Mouse (Mus musculus) T-cell, adult 2 months (primary cell): ENCODE results near the gene Pfn3.

Source experiments
- DNase-seq: peaks from one replicate; pipeline ENCODE4 v3.0.0; 2022; ENCODE audit warnings: low spot score

Gene Pfn3

DNA sequence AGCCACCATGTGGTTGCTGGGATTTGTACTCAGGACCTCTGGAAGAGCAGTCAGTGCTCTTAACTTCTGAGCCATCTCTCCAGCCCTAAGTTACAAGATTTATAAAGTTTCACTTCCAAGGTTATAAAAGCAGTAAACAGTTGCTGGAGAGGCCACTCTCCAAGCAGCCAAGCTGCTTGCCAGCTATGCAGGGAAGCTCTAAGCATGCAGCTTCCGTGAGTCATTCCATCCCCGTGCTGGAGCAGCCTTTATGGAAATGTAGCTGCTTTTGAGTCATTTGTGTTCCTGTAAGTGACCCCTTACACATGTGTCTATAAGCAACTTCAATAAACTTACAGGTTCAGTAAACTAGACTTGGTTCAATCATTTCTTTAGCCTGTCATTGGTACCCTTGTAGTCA is 15.5 kb upstream of the Pfn3 start:
- no peak for DNase-seq

- no peak for DNase-seq
Measured at GRCm38 (mm10) chr13:55429226-55429888, 14.3 kb upstream of the Pfn3 start.

- no peak for DNase-seq
Measured at GRCm38 (mm10) chr13:55426613-55427012, 11.6 kb upstream of the Pfn3 start, which contains the start of gene F12. TSS of gene F12 (minus strand) at chr13:55426793.

DNA sequence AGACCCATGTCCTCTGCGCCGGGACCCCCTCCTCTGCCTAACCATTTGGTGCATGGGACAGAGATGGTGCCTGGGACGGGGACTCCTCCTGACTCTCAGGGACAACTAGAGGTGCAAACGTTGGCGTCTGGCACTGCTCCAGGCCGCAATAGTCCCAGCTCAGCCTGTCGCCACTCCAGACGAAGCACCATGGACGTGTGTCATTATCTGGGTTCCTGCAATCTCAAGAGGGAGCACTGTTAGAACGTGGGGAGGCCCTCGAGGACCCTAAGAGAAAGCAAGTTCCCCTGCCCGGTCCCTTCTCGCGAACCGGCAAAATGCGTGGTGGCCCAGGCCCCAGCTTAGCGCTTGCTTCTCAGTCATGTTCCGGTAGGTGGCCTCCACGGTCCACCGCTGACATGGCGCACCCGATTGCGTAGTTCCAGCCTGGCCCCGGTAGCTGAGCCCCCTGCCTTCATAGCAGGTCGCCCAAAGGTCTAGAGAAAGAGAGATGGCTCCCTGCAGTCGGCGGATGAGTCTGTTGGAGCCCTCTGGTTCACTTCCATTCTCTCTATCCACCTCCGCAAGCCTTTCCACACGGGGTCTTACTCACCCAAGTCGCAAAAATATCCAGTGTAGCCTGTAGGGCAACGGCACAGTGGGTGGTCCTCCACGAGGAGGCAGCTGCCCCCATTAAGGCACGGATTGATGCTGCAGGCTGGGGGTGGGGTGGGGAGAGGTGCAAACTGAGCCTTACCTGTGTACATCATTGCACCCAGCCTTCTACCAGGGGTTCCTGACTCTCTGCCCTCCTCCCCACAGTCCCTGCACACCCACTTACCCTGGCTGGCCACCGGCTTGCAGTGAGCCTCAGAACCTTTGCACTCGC is 6.1 kb upstream of the Pfn3 start:
- peak; percentile 89 for DNase-seq

GRCm38 (mm10) chr13:55420018-55420932 is 5.2 kb upstream of the Pfn3 start:
- DNase-seq = no peak

DNA sequence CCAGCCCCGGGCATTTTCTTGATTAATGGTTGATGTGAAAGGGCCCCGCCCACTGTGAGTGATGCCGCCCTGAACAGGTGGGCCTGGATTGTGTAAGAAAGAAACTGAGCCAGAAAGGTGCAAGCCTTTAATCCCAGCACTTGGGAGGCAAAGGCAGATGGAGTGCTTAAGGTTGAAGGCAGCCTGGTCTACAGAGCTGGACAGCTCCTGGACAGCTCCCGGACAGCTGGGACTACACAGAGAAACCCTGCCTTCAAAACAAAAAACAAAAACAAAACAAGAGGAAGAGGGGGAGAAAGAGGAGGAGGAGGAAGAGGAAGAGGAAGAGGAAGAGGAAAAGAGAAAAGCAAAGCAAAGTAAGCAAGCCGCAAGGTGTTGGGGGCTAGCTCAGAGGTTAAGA is 4.1 kb upstream of the Pfn3 start:
- no peak for DNase-seq

GRCm38 (mm10) chr13:55418004-55418403 is 3.0 kb upstream of the Pfn3 start:
- peak; percentile 91 for DNase-seq

DNA sequence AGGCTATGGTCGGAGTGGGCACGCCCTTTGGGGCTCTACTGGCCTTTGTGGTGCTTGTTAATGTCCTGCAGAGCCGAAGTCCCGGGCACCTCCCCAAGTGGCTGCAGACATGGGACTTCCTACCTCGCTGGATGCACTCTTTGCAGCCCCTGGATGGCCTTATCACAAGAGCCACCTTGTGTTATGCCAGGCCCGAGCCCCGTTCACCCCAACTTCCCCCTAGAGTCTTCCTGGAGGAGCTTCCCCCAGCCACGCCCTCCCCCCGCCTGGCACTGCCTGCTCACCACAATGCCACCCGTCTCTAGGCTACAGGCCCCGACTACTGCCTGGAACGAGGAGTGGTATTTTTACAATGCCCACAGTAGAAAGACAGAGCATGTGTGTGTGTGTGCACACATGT is 1.7 kb downstream of the Pfn3 start:
- no peak for DNase-seq

DNA sequence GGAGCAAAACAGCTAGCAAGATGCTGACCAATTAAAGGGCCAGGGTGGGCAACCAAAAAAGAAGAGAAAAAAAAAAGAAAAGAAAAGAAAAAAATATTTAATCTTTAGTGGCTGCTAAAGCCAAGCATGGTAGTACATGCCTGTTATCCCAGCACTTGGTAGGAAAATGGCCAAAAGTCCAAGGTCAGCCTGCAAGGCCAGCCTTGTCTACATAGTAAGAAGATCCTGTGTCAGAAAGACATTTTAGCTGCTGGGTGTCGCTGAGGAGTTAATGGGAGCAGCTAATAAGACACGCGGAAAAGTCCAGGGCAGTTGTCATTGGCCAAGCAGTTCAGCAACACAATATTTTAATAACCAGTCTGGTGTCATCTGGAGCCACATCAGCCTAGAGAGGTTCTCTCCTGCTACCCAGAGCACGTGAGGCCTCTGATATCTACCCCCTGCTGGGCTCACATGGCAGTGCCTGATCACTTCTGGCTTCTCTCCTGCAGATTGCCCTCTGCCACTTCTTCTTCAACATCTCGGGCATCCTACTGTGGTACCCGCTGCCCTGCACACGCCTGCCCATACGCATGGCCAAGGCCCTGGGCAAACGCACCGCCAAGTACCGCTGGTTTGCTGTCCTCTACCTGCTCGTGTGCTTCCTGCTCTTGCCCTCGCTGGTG is 2.3 kb downstream of the Pfn3 start:
- no peak for DNase-seq

DNA sequence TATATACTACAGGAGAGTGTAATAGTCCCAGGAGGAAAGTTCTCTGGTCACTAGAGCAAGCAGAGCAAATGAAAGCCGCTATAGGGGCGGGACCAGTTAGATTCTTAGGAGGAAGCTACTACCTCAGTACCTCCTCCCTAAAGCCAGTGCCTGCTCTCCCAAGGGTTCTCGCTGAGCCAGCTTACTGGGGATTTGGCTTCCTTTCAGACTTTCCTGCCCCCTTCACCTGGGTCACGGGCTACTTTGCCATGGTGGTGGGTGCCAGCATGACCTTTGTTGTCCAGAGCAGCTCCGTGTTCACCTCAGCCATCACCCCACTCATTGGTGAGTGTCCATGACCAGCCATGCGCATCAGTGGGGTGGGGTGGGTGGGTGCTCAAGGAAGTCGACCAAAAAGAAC is 3.2 kb downstream of the Pfn3 start:
- DNase-seq = no peak

- no peak for DNase-seq
Measured at GRCm38 (mm10) chr13:55408546-55409120, 6.4 kb downstream of the Pfn3 start.

DNA sequence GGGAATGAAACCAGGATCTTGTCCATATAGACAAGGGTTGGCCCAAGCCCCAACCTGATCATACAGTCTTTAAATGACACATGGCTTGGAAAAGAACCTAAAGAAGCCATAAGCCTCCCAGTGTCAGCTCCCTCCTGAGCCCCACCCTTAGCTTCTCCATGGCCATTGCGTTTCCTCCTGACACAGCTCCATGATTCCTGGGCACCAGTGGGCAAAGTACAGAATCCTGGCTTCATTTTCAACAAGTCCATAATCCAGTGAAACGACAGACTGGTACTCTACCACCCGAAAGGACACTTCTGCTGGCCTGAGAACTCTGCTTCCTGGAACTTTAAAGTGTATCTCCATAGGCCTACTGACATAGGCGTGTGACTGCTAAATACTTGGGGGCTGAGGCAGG is 7.7 kb downstream of the Pfn3 start:
- DNase-seq = no peak

DNA sequence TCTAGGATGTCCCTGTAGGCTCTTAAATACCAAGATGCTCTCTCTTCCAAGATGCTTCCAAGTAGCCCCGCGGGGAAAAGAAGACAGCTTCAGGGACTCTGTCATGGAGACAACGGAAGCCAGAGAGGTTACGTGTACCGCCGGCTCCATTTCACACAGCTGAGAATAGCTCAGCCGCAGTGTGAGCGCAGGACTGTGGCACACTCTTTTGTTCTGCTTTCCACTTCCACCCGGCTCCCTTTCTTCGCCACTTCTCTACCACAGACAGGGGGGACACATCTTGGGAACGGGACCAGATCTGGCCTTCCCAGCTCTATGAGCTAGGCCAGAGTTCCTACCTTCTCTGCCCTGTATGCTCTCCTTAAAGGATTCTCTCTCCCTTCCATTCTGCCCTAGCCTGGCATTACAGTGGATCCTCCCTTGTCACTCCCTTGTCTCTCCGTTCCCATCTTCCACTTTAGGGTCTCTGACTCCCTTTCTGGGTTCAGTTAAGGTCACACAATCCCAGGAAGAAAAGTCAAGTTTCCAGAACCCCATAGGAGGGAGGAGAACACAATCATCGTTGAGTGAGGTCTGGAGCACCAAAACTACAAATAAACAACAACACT is 9.1 kb downstream of the Pfn3 start:
- DNase-seq = no peak

GRCm38 (mm10) chr13:55404853-55405782 is 9.9 kb downstream of the Pfn3 start:
- peak; percentile 89 for DNase-seq

- DNase-seq = no peak
Measured at GRCm38 (mm10) chr13:55403935-55404852, 10.8 kb downstream of the Pfn3 start.

DNA sequence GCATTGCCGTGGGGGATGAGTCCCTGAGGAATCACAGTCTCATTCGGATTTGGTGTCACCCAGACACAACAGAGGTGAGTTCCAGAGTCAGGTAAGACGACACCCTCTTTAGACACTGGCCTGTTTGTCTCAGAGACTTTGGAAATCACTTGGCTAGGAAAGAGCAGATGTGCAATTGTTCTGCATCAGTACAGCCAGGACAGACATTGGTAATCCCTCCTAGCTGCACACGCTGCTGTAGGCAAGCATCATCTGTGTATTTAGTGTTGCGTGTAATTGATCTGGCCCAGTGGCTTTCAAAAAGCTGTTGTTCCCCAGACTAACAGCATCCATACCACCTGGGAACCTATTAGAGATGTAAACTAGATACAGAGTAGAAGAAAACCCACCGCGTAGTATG is 11.8 kb downstream of the Pfn3 start:
- DNase-seq = no peak

GRCm38 (mm10) chr13:55400039-55400346 is 15.0 kb downstream of the Pfn3 start:
- no peak for DNase-seq

DNA sequence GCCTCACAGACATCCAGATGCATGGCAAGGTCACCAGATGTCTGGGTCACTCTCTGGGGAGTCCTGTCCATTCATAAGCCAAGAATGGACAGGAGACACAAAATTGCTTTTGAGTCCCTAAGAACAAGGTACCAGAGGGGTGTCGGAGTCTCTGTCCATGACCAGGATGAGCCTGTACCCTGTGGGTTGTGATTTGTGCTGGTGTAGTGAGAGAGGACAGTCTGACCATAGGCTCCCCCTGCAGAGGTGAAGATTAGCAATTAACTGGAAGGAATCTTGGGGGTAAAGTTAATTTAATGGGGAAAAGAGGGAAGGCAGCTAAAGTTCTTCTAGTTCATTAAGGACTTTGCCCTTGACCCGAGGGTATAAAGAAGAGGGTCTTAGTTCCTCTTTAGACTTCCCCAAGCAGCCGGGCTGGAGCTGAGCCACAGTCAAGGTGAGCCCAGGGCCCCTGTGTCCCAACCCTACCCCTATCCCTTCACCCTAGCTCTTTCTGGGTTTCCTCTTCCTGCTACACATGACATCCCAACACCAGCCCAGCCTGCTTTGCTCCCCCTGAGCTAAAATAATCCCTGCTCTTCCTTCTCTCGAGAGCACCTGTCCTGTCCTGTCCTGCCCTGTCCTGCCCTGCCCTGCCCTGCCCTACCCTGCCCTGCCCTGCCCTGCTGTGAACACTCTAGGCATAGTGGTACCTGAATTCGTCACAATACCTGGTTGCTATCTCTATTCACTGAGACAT is 15.6 kb downstream of the Pfn3 start:
- DNase-seq = no peak
